Mouse (Mus musculus): ENCODE measurements around the gene Gm10719. TPM values are rescaled to one million over a fixed set of nuclear protein-coding genes. Genes with fewer than 3 reads are reported as not detected.
"Not testable (repeated sequence)": the region's sequence is repeated elsewhere in the genome, so short reads cannot be mapped to it uniquely, and the experiment has no call there.

The Gm10719 gene
- total RNA-seq (2018; cell fraction: chromatin; rRNA removed), result not detected
- not detected for total RNA-seq (2018; cell fraction: cytosol; rRNA removed)
- 1 to 10 TPM in 4 of 26 experiments, not detected in 22; 1.1 to 2.5 (median 1.4) TPM for total RNA-seq (2018; cell fraction: nucleus; rRNA removed)
- not detected in 3 replicates for polyA plus RNA-seq (2018)

GRCm38 (mm10) chr9:3017108-3017507 is at the start of gene Gm10719:
Gm10719 (plus strand) TSS chr9:3017408.
- H3K4me3 ChIP-seq (ENCODE audit: inconsistent target); H3K79me2 ChIP-seq (ENCODE audit: inconsistent target); H3K36me3 ChIP-seq (ENCODE audit: inconsistent target); H3K27ac ChIP-seq: not testable (repeated sequence)
- 50% methylated on average over 4 of the region's 9 CpGs for WGBS (ENCODE audit: missing documents)

DNA sequence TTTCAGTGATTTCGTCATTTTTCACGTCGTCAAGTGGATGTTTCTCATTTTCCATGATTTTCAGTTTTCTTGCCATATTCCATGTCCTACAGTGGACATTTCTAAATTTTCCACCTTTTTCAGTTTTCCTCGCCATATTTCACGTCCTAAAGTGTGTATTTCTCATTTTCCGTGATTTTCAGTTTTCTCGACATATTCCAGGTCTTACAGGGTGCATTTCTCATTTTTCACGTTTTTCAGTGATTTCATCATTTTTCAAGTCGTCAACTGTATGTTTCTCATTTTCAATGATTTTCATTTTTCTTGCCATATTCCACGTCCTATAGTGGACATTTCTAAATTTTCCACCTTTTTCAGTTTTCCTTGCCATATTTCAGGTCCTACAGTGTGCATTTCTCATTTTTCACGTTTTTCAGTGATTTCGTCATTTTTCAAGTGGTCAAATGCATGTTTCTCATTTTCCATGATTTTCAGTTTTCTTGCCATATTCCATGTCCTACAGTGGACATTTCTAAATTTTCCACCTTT is 16.7 kb upstream of the Gm10719 start, which contains the start of gene Gm10722:
Gene Gm10722 (plus strand): TSS at position 478 of the 528 bp plus-strand sequence.
- H3K79me2 ChIP-seq (ENCODE audit: inconsistent target); H3K4me3 ChIP-seq (ENCODE audit: inconsistent target); H3K36me3 ChIP-seq (ENCODE audit: inconsistent target); H3K27ac ChIP-seq: not testable (repeated sequence)
- WGBS (ENCODE audit: missing documents), result 75% methylated on average over 12 of the region's 12 CpGs

DNA sequence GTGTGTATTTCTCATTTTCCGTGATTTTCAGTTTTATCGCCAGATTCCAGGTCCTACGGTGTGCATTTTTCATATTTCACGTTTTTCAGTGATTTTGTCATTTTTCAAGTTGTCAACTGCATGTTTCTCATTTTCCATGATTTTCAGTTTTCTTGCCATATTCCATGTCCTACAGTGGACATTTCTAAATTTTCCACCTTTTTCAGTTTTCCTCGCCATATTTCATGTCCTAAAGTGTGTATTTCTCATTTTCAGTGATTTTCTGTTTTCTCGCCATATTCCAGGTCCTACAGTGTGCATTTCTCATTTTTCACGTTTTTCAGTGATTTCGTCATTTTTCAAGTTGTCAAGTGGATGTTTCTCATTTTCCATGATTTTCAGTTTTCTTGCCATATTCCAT is 16.2 kb upstream of the Gm10719 start:
- not testable (repeated sequence) for H3K36me3 ChIP-seq (ENCODE audit: inconsistent target); H3K27ac ChIP-seq; H3K4me3 ChIP-seq (ENCODE audit: inconsistent target); H3K79me2 ChIP-seq (ENCODE audit: inconsistent target)
- 70% methylated on average over 8 of the region's 8 CpGs for WGBS (ENCODE audit: missing documents)

- H3K4me3 ChIP-seq (ENCODE audit: inconsistent target); H3K79me2 ChIP-seq (ENCODE audit: inconsistent target); H3K27ac ChIP-seq; H3K36me3 ChIP-seq (ENCODE audit: inconsistent target): not testable (repeated sequence)
- 77% methylated on average over 11 of the region's 11 CpGs for WGBS (ENCODE audit: missing documents)
These were observed 15.1 kb upstream of the Gm10719 start for GRCm38 (mm10) chr9:3001948-3002659.

DNA sequence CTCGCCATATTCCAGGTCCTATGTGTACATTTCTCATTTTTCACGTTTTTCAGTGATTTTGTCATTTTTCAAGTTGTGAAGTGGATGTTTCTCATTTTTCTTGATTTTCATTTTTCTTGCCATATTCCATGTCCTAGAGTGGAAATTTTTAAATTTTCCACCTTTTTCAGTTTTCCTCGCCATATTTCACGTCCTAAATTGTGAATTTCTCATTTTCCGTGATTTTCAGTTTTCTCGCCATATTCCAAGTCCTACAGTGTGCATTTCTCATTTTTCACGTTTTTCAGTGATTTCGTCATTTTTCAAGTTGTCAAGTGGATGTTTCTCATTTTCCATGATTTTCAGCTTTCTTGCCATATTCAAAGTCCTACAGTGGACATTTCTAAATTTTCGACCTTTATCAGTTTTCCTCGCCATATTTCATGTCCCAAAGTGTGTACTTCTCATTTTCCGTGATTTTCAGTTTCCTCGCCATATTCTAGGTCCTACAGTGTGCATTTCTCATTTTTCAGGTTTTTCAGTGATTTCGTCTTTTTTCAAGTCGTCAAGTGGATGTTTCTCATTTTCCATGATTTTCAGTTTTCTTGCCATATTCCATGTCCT is 14.3 kb upstream of the Gm10719 start, which contains the start of gene Gm11168:
Gene Gm11168 (plus strand): TSS at position 553 of the 603 bp plus-strand sequence.
- WGBS (ENCODE audit: missing documents), result 78% methylated on average over 9 of the region's 14 CpGs
- not testable (repeated sequence) for H3K4me3 ChIP-seq (ENCODE audit: inconsistent target); H3K36me3 ChIP-seq (ENCODE audit: inconsistent target)

GRCm38 (mm10) chr9:3006179-3006578 is 11.0 kb upstream of the Gm10719 start:
- H3K36me3 ChIP-seq (ENCODE audit: inconsistent target); H3K79me2 ChIP-seq (ENCODE audit: inconsistent target); H3K4me3 ChIP-seq (ENCODE audit: inconsistent target); H3K27ac ChIP-seq: not testable (repeated sequence)
- 76% methylated on average over 5 of the region's 5 CpGs for WGBS (ENCODE audit: missing documents)

More for the DNA sequence above, 14.3 kb upstream of the Gm10719 start, which contains the start of gene Gm11168:
- not testable (repeated sequence) for H3K79me2 ChIP-seq (ENCODE audit: inconsistent target); H3K27ac ChIP-seq

- not testable (repeated sequence) for H3K79me2 ChIP-seq (ENCODE audit: inconsistent target); H3K27ac ChIP-seq; H3K36me3 ChIP-seq (ENCODE audit: inconsistent target); H3K4me3 ChIP-seq (ENCODE audit: inconsistent target)
- WGBS (ENCODE audit: missing documents), result 76% methylated on average over 7 of the region's 8 CpGs
These were observed 10.6 kb upstream of the Gm10719 start for GRCm38 (mm10) chr9:3006636-3007035.

- H3K4me3 ChIP-seq (ENCODE audit: inconsistent target); H3K79me2 ChIP-seq (ENCODE audit: inconsistent target); H3K36me3 ChIP-seq (ENCODE audit: inconsistent target); H3K27ac ChIP-seq: not testable (repeated sequence)
- 77% methylated on average over 9 of the region's 9 CpGs for WGBS (ENCODE audit: missing documents)
These were observed 9.9 kb upstream of the Gm10719 start for GRCm38 (mm10) chr9:3007272-3007671.

- WGBS (ENCODE audit: missing documents), result no CpG with 5 or more reads among the region's 5 CpGs
- not testable (repeated sequence) for H3K36me3 ChIP-seq (ENCODE audit: inconsistent target)
These were observed 7.9 kb upstream of the Gm10719 start for GRCm38 (mm10) chr9:3009331-3009730.

GRCm38 (mm10) chr9:3012054-3012621 is 5.1 kb upstream of the Gm10719 start:
- not testable (repeated sequence) for H3K36me3 ChIP-seq (ENCODE audit: inconsistent target); H3K4me3 ChIP-seq (ENCODE audit: inconsistent target); H3K79me2 ChIP-seq (ENCODE audit: inconsistent target); H3K27ac ChIP-seq
- WGBS (ENCODE audit: missing documents), result 80% methylated on average over 4 of the region's 7 CpGs

More at GRCm38 (mm10) chr9:3009331-3009730, 7.9 kb upstream of the Gm10719 start:
- not testable (repeated sequence) for H3K79me2 ChIP-seq (ENCODE audit: inconsistent target); H3K4me3 ChIP-seq (ENCODE audit: inconsistent target); H3K27ac ChIP-seq

DNA sequence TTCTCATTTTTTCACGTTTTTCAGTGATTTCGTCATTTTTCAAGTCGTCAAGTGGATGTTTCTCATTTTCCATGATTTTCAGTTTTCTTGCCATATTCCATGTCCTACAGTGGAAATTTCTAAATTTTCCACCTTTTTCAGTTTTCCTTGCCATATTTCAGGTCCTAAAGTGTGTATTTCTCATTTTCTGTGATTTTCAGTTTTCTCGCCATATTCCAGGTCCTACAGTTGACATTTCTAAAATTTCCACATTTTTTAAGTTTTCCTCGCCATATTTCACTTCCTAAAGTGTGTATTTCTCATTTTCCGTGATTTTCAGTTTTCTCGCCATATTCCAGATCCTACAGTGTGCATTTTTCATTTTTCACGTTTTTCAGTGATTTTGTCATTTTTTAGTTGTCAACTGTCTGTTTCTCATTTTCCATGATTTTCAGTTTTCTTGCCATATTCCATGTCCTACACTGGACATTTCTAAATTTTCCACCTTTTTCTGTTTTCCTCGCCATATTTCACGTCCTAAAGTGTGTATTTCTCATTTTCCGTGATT is 4.4 kb upstream of the Gm10719 start, which contains the start of gene Gm10721:
Gene Gm10721 (plus strand): TSS at position 408 of the 547 bp plus-strand sequence.
- H3K27ac ChIP-seq; H3K36me3 ChIP-seq (ENCODE audit: inconsistent target); H3K4me3 ChIP-seq (ENCODE audit: inconsistent target); H3K79me2 ChIP-seq (ENCODE audit: inconsistent target): not testable (repeated sequence)
- WGBS (ENCODE audit: missing documents), result 43% methylated on average over 1 of the region's 11 CpGs

DNA sequence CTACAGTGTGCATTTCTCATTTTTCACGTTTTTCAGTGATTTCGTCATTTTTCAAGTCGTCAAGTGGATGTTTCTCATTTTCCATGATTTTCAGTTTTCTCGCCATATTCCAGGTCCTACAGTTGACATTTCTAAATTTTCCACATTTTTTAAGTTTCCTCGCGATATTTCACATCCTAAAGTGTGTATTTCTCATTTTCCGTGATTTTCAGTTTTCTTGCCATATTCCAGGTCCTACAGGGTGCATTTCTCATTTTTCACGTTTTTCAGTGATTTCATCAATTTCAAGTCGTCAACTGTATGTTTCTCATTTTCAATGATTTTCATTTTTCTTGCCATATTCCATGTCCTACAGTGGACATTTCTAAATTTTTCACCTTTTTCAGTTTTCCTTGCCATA is 1.9 kb upstream of the Gm10719 start, which contains the start of gene Gm10720:
Gene Gm10720 (plus strand): TSS at position 301 of the 400 bp plus-strand sequence.
- H3K36me3 ChIP-seq (ENCODE audit: inconsistent target); H3K27ac ChIP-seq; H3K4me3 ChIP-seq (ENCODE audit: inconsistent target); H3K79me2 ChIP-seq (ENCODE audit: inconsistent target): not testable (repeated sequence)
- WGBS (ENCODE audit: missing documents), result 60% methylated on average over 9 of the region's 9 CpGs

- WGBS (ENCODE audit: missing documents), result 75% methylated on average over 6 of the region's 6 CpGs
- not testable (repeated sequence) for H3K4me3 ChIP-seq (ENCODE audit: inconsistent target); H3K27ac ChIP-seq; H3K36me3 ChIP-seq (ENCODE audit: inconsistent target); H3K79me2 ChIP-seq (ENCODE audit: inconsistent target)
These were observed 1.3 kb upstream of the Gm10719 start for GRCm38 (mm10) chr9:3015896-3016295.

DNA sequence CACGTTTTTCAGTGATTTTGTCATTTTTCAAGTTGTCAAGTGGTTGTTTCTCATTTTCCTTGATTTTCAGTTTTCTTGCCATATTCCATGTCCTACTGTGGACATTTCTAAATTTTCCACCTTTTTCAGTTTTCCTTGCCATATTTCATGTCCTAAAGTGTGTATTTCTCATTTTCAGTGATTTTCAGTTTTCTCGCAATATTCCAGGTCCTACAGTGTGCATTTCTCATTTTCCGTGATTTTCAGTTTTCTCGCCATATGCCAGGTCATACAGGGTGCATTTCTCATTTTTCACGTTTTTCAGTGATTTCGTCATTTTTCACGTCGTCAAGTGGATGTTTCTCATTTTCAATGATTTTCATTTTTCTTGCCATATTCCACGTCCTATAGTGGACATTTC is 1.7 kb downstream of the Gm10719 start:
- not testable (repeated sequence) for H3K36me3 ChIP-seq (ENCODE audit: inconsistent target); H3K79me2 ChIP-seq (ENCODE audit: inconsistent target); H3K27ac ChIP-seq; H3K4me3 ChIP-seq (ENCODE audit: inconsistent target)
- 60% methylated on average over 9 of the region's 9 CpGs for WGBS (ENCODE audit: missing documents)

All from macrophage (primary cell).